Mouse (Mus musculus) heart, embryonic 15.5 days (tissue): ENCODE data around the gene Il33. TPM values are rescaled to one million over a fixed set of nuclear protein-coding genes. Genes with fewer than 3 reads are reported as not detected.

Source experiments
- ATAC-seq: fragments of 200-750 bp; cut with Nextera tagmentation; replicated peaks from 2 replicates; pipeline ENCODE4 v1.8.0; 2017; ENCODE audit warnings: low read depth, moderate TSS enrichment; ENCODE audit not compliant: insufficient number of reproducible peaks, insufficient read depth, low FRiP score
- H3K27ac ChIP-seq: fragments of 300-500 bp; sonication (generic); 2 replicates; pipeline ENCODE4 v1.5.1; 2015; ENCODE audit warnings: mild to moderate bottlenecking, inconsistent platforms
- H3K27me3 ChIP-seq: fragments of 300-500 bp; sonication (generic); 2 replicates; pipeline ENCODE4 v1.6.1; 2015; ENCODE audit warnings: inconsistent platforms
- H3K36me3 ChIP-seq: fragments of 300-500 bp; sonication (generic); 2 replicates; pipeline ENCODE4 v1.6.1; 2015; ENCODE audit warnings: mild to moderate bottlenecking, inconsistent platforms
- H3K4me1 ChIP-seq: fragments of 300-500 bp; sonication (generic); replicated peaks from 2 replicates; pipeline ENCODE4 v1.6.1; 2015; ENCODE audit warnings: inconsistent platforms
- H3K4me2 ChIP-seq: fragments of 300-500 bp; sonication (generic); 2 replicates; pipeline ENCODE4 v1.6.1; 2015; ENCODE audit warnings: inconsistent platforms, mild to moderate bottlenecking, moderate library complexity
- H3K4me3 ChIP-seq: fragments of 300-500 bp; sonication (generic); 2 replicates; pipeline ENCODE4 v1.5.1; 2015; ENCODE audit warnings: mild to moderate bottlenecking, inconsistent platforms
- H3K9ac ChIP-seq: fragments of 300-500 bp; sonication (generic); 2 replicates; pipeline ENCODE4 v1.6.1; 2015; ENCODE audit warnings: mild to moderate bottlenecking, inconsistent platforms
- H3K9me3 ChIP-seq: fragments of 300-500 bp; sonication (generic); replicated peaks from 2 replicates; pipeline ENCODE4 v1.6.1; 2016; ENCODE audit warnings: inconsistent platforms
- WGBS: fragments of 180-500 bp; shearing (Covaris S2); methylation state at CpG from one replicate; pipeline ENCODE4 v1.1.7; 2015; ENCODE audit warnings: mixed read lengths; 5-methylcytosine and 5-hydroxymethylcytosine counted together
- polyA plus RNA-seq: library from polyadenylated mRNA; unstranded; fragments of >200 nt; fragmentation: Nextera tagmentation; extraction: Ambion mirVana; gene quantifications from 2 replicates; pipeline ENCODE4 v1.2.1, GENCODE M21; 2015

The Il33 gene
- polyA plus RNA-seq, 1 experiment from 2014 or later = 9.5 TPM

DNA sequence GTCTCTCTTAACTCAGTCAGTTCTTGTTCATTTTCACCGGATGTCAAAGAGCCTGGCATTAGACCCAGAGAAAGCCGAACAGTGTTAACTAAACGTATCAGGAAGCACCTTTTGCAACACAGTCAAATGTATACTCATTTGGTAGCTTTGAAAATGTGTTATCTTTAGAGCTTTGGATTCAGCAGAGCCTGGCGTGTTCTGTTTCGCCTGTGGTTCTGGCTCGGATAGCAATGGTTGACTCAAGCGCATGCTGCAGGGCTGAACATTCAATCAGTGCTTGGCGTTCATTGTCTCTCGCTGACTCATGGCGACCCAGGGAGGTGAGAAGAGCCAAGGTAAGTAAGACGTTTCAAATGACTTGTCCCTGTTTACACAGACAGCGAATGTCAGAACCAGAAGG lies 30.5 kb upstream of the Il33 start:
- Histone ChIP-seq H3K4me2 (no peak overlapping the region), H3K9ac (no peak overlapping the region), H3K4me3 (no peak overlapping the region), H3K4me1 (no peaks in the 10 kb centered on the region), H3K36me3 (no peaks in the 10 kb centered on the region), H3K27ac (no peak overlapping the region), H3K9me3 (no peaks in the 10 kb centered on the region), H3K27me3 (no peaks in the 10 kb centered on the region)
- WGBS = 79% methylated on average over 12 of the region's 12 CpGs
- ATAC-seq = no peak

DNA sequence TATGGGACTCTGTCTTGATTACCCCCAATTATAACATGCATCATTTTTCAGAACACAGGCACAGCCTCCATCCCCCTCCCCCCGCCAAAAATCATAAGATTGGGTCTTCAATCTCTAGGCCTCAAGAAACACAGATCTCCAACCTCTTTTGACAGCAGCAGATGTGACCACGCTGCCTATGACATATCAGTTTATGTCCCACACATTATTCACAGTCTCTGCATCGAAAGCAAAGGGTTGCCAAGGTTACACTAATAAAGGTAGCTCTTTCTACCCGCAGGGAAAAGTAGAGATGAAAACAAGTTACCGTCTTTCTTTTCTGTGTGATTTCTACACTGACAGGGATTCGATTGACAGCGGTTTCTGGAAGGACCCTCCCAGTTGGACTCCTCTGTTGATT lies 29.9 kb upstream of the Il33 start:
- 79% methylated on average over 7 of the region's 7 CpGs for WGBS
- no peak overlapping the region for H3K27ac ChIP-seq
- H3K4me3 ChIP-seq = no peak overlapping the region
- no peaks in the 10 kb centered on the region for H3K4me1 ChIP-seq
- ATAC-seq = no peak
- no peak overlapping the region for H3K4me2 ChIP-seq
- H3K9me3 ChIP-seq = peaks cover under 1% of the 10 kb centered on the region; the same call in 1 of the 2 replicates
- H3K36me3 ChIP-seq = no peaks in the 10 kb centered on the region
- no peak overlapping the region for H3K9ac ChIP-seq
- H3K27me3 ChIP-seq = no peaks in the 10 kb centered on the region

DNA sequence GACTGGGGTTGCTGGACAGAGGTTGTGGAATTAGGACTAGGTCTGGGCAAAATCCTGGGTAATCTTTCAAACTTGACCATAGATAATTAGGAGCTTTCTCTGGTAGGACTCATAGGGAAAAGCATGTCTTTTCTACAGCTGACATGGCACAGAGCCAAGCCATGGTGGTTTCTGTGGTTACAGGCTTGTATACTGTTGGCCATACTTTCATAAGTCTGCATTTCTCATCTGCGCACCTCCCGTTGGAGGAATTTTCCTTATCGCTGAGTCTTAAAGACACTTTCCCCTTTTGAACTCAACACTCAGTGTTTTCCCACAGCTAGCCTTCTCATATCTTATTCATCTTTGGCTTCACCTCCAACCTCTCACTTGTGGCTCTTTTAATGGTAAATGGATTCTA lies 24.6 kb upstream of the Il33 start:
- no peak overlapping the region for H3K4me2 ChIP-seq
- WGBS = 74% methylated on average over 3 of the region's 3 CpGs
- no peak overlapping the region for H3K27ac ChIP-seq
- H3K36me3 ChIP-seq = no peaks in the 10 kb centered on the region
- H3K27me3 ChIP-seq = no peaks in the 10 kb centered on the region
- no peak overlapping the region for H3K9ac ChIP-seq
- peaks cover 5% of the 10 kb centered on the region; the same call in 1 of the 2 replicates for H3K9me3 ChIP-seq
- no peak for ATAC-seq
- H3K4me3 ChIP-seq = no peak overlapping the region
- H3K4me1 ChIP-seq = no peaks in the 10 kb centered on the region

DNA sequence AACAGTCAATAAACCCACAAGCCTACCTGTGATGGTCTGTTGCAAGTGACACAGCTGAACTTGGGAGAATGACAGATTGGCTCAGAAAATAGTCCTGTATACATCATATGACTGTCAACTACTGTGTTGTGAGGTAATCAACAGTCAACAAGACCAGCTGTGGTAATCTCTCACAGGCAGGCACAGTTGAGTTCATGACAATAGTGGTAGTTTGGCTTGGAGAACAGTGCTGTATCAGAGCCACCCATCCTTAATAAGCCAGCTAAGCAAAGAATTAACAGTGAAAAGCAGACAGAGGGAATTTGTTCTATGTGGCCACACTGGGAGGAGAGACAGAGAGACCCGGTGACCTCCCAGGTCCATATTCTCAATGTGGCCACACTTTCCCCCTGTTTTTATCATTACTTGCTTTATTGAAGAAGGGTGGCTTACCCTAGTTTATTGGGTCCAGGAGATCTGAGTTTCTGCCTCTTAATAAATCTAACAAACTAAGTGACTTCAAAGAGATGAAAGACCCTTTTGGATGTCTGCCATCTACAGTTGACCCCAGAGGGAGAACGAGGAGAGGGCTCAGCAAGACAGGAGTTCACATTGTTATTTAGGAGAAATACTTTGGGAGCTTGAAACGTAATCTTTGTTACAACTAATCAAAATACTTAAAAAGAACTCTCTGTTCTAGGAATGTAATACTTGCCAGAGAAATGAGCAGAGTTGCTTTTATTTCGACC lies 22.4 kb upstream of the Il33 start:
- no peak for ATAC-seq
- Histone ChIP-seq H3K4me3 (no peak overlapping the region), H3K36me3 (no peaks in the 10 kb centered on the region), H3K9ac (no peak overlapping the region), H3K9me3 (peaks cover 5% of the 10 kb centered on the region; the same call in 1 of the 2 replicates), H3K4me1 (no peaks in the 10 kb centered on the region), H3K27me3 (no peaks in the 10 kb centered on the region), H3K27ac (no peak overlapping the region), H3K4me2 (no peak overlapping the region)
- 59% methylated on average over 4 of the region's 4 CpGs for WGBS

DNA sequence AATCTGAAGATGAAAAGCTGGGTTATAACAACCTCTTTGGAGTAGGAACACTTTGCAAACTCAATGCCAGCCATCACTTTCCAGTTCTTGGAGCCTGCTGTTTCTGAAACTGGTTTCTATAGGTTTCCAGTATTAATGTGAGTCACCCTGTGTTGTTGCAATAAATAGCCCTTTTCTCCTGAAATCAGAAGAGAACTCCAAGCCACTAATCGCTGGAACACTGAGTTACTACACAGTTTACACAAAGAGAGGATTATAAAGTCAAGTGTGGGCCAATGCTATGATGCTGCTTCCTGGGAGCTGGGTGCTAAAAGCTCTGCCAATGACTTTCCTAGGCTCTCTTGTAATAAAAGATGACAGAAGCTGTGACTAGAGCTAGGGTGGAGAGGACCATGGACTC lies 19.0 kb upstream of the Il33 start:
- no peak for ATAC-seq
- 57% methylated on average over 1 of the region's 1 CpGs for WGBS

DNA sequence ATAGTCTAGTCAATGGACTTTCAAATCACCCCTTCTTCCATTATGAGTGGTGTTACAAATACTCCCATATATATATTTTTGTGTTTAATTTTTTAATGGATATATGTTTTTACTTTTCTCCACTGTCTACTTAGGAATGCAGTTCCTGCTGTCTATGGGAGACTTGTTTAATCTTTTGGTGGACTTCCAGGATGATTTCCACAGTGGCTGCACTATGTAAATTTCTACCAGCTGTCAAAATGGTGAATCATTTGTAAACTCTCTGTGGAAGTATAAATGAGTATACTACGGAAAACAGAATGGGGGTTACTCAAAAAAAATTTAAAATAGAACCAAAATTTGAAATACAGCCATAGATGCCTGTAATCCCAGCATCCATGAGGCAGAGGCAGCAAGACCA lies 15.7 kb upstream of the Il33 start:
- no peaks in the 10 kb centered on the region for H3K27me3 ChIP-seq
- H3K4me3 ChIP-seq = no peak overlapping the region
- H3K27ac ChIP-seq = no peak overlapping the region
- 56% methylated on average over 1 of the region's 1 CpGs for WGBS
- no peak for ATAC-seq
- no peaks in the 10 kb centered on the region for H3K4me1 ChIP-seq
- H3K9ac ChIP-seq = no peak overlapping the region
- H3K4me2 ChIP-seq = no peak overlapping the region
- H3K36me3 ChIP-seq = no peaks in the 10 kb centered on the region
- no peaks in the 10 kb centered on the region for H3K9me3 ChIP-seq

More for the DNA sequence above, 19.0 kb upstream of the Il33 start:
- Histone ChIP-seq H3K36me3 (no peaks in the 10 kb centered on the region), H3K4me1 (no peaks in the 10 kb centered on the region), H3K9ac (no peak overlapping the region), H3K4me2 (no peak overlapping the region), H3K27me3 (no peaks in the 10 kb centered on the region), H3K9me3 (no peaks in the 10 kb centered on the region), H3K4me3 (no peak overlapping the region), H3K27ac (no peak overlapping the region)

DNA sequence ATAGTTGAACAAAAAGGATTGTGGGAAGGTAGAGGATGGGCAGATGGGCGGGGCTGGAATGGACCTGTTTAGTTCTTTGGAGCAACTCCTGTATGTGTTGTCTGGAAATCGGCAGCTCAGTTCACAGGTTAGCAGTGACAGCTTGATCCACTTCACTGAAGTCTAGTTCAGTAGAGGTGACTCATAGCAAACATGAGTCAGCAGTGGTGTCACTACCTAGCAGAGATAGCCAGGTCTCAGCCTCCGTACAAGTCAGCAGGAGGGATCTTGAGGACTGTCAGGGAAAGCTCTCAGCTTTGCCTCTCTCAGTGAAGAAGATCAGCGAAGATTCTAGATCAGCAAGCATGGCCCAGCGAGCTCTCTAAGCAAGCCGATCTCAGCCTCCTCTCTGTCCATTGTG lies 13.0 kb upstream of the Il33 start:
- Histone ChIP-seq H3K4me3 (no peak overlapping the region), H3K27me3 (no peaks in the 10 kb centered on the region), H3K4me2 (no peak overlapping the region), H3K27ac (no peak overlapping the region), H3K4me1 (no peaks in the 10 kb centered on the region), H3K9ac (no peak overlapping the region), H3K36me3 (no peaks in the 10 kb centered on the region), H3K9me3 (no peaks in the 10 kb centered on the region)
- no peak for ATAC-seq
- 74% methylated on average over 6 of the region's 6 CpGs for WGBS

DNA sequence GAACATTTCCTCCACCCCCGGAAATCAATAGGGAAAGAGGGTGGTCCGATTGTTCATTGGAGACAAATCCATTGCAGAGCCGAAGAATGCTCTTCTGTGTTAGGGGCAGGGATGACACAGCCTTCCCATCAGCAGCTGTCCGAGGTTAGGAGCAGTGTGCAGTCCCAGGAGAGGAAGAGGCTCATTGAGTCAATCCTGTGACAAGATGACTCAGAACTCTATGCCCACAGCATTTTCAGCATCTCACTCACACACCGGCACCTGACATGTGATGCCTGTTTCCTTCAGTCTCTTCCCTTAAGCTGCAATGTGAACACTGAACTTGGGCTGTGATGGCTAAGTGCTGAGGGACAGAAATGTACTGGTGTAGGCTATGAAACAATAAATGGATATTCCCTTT lies 7.5 kb upstream of the Il33 start:
- no peak overlapping the region for H3K27ac ChIP-seq
- H3K9ac ChIP-seq = no peak overlapping the region
- no peak for ATAC-seq
- H3K27me3 ChIP-seq = no peaks in the 10 kb centered on the region
- no peaks in the 10 kb centered on the region for H3K9me3 ChIP-seq
- H3K4me1 ChIP-seq = no peaks in the 10 kb centered on the region
- H3K4me3 ChIP-seq = no peak overlapping the region
- 75% methylated on average over 5 of the region's 5 CpGs for WGBS
- no peaks in the 10 kb centered on the region for H3K36me3 ChIP-seq
- H3K4me2 ChIP-seq = no peak overlapping the region

DNA sequence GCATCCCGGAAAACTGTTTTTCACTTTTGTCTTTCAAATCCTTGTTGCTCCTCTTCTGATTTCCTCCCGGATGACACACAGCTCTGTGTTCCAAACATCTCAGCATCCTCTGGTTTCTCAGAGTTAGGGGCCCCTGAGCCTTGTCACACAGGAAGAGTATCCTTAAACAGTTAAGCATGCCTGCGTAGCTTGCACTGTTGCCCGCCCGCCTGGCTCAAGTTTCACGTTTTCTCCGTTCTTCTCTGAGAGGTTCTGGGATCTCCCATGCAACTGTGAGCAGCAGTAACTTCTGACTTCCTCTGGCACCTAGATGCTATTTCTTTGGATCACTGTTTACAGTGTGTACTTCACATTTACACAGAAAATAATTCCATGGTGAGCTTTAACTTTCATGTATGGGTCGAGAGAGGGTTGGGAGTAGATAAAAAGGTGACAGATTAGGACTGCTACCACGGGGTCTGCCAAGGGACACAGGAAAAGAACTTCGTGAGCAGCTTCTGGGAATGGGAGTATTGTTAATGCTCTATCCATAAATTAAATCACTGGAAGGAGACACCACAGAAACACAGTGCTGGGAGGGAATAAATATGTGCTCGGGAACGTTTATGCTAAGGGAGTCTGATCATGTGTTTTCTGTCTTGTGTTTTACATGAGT lies 1.3 kb downstream of the Il33 start:
- peak overlapping the region; percentile 37 for H3K27ac ChIP-seq
- H3K36me3 ChIP-seq = no peaks in the 10 kb centered on the region
- no peaks in the 10 kb centered on the region for H3K9me3 ChIP-seq
- no peak for ATAC-seq
- no peaks in the 10 kb centered on the region for H3K27me3 ChIP-seq
- H3K4me1 ChIP-seq = peaks cover 22% of the 10 kb centered on the region
- H3K4me3 ChIP-seq = peak overlapping the region; percentile 19
- H3K9ac ChIP-seq = no peak overlapping the region
- WGBS = 25% methylated on average over 12 of the region's 12 CpGs
- H3K4me2 ChIP-seq = peak overlapping the region; percentile 40

DNA sequence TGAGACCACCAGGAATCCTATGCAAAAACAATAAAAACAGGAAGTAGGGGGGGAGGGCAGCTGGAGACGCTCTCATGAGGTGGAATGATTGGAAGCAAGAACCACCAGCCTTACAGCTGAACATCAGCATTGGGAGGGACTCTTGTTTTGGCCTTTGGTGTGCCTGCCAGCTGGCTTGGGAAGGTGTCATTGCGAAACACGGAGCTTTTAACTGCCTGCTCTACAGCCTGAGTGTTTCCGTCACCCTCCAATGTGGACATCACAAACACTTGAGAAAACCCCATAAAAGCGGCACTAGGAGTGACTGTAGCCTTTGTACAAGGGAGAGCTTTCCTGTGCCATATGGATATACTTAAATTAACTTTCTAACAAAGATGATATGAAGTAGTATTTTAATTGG lies 5.4 kb downstream of the Il33 start:
- H3K27ac ChIP-seq = no peak overlapping the region
- H3K9me3 ChIP-seq = no peaks in the 10 kb centered on the region
- H3K27me3 ChIP-seq = no peaks in the 10 kb centered on the region
- no peaks in the 10 kb centered on the region for H3K36me3 ChIP-seq
- H3K9ac ChIP-seq = no peak overlapping the region
- H3K4me2 ChIP-seq = no peak overlapping the region
- no peak for ATAC-seq
- 42% methylated on average over 5 of the region's 5 CpGs for WGBS
- no peak overlapping the region for H3K4me3 ChIP-seq
- peaks cover 13% of the 10 kb centered on the region for H3K4me1 ChIP-seq

DNA sequence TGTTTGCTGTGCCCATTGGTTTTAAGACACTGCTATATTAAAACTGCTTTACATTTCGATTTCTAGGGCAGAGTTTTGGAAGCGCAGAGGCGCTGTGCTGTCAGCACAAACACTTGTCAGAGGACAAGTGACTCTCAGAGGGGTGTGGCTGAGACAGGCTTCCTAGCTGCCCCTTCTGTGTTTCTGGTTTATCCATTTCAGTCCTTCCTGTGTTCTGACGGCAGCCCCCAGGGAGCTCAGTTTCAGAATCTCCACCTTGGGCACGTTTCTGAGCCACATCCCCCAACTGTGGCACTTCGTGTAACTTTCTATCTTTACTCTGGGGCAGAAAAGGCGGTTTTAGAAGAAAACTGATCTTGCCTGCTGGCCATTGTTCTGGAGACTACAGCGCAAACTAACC lies 12.5 kb downstream of the Il33 start:
- H3K27ac ChIP-seq = no peak overlapping the region
- H3K27me3 ChIP-seq = no peaks in the 10 kb centered on the region
- H3K4me1 ChIP-seq = peaks cover 11% of the 10 kb centered on the region
- H3K4me3 ChIP-seq = no peak overlapping the region
- no peak for ATAC-seq
- no peaks in the 10 kb centered on the region for H3K36me3 ChIP-seq
- peak overlapping the region; percentile 52 for H3K4me2 ChIP-seq
- H3K9ac ChIP-seq = no peak overlapping the region
- H3K9me3 ChIP-seq = no peaks in the 10 kb centered on the region
- 23% methylated on average over 8 of the region's 8 CpGs for WGBS

DNA sequence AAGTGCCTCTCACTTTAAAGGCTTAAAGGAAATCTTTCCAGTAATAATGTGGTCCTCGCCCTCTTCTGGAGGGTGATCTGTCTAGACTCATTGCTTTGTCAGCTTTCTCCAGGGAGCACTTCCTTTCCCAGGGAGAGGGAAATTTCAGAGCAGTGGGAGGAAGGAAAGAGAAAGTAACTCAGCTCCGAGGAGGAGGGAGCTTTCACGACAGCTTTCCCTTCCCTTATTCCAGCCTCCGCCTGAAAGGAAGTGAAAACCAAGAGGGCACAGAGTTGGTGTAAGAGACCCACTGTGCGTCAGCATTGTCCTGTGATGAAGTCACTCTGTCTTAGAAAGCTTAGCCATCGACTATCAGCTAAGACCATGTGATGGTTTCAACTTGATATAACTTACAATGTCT lies 15.3 kb downstream of the Il33 start:
- peak overlapping the region; percentile 19; the same call in 1 of the 2 replicates for H3K4me2 ChIP-seq
- ATAC-seq = peak; percentile 55; the same call in 1 of the 2 replicates
- WGBS = 21% methylated on average over 6 of the region's 6 CpGs

More for the DNA sequence above, 15.3 kb downstream of the Il33 start:
- Histone ChIP-seq H3K4me1 (peaks cover 11% of the 10 kb centered on the region), H3K27me3 (no peaks in the 10 kb centered on the region), H3K36me3 (no peaks in the 10 kb centered on the region), H3K9ac (no peak overlapping the region), H3K9me3 (no peaks in the 10 kb centered on the region), H3K4me3 (no peak overlapping the region), H3K27ac (peak overlapping the region; percentile 25; the same call in 1 of the 2 replicates)
